Mouse (Mus musculus): ENCODE data around the gene Hspa1b.

- TF ChIP-seq CTCF (IDR thresholded peaks at IDR 0.05; ENCODE audit: insufficient read depth, low read depth, low read length): no peak
- TF ChIP-seq POLR2A (IDR thresholded peaks at IDR 0.05; ENCODE audit: insufficient read depth, low read depth, low read length): no peak
Measured at GRCm38 (mm10) chr17:34979631-34980030, 20.6 kb upstream of the Hspa1b start.

Measured in olfactory bulb, adult 2 months (tissue).